Mouse (Mus musculus): ENCODE measurements around the gene Il1rl2. TPM values are rescaled to one million over a fixed set of nuclear protein-coding genes. Genes with fewer than 3 reads are reported as not detected.

The Il1rl2 gene
- polyA plus RNA-seq, 1 experiment from 2014 or later, result 2.5 TPM

DNA sequence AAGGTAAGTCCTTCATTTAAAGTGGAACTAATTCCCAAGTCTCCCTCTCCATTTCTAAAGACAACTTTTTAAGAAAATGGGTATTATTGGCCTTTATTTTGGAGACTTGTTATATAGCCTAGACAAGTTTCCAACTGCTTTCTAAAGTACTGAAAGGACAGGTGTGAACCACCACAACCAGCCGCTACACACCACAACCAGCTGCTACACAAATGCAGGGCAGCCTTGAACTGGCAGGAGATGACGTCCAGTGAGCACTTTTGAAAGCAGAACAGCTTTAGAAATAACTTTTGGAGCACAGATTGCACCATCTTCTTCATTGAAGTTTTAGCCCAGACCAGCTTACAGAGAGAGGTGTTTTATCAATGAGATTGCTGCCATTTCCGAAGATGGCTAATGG, 3.2 kb downstream of the Il1rl2 start:
- Histone ChIP-seq H3K4me1 (peaks cover 6% of the 10 kb centered on the region), H3K4me2 (replicated peaks) (no peak overlapping the region), H3K9me3 (replicated peaks) (no peaks in the 10 kb centered on the region), H3K27ac (no peak overlapping the region), H3K4me3 (no peak overlapping the region), H3K9ac (no peak overlapping the region), H3K36me3 (no peaks in the 10 kb centered on the region), H3K27me3 (peaks cover 37% of the 10 kb centered on the region)
- ATAC-seq (ENCODE audit: low FRiP score), result no peak
- WGBS, result 87% methylated on average over 3 of the region's 3 CpGs

DNA sequence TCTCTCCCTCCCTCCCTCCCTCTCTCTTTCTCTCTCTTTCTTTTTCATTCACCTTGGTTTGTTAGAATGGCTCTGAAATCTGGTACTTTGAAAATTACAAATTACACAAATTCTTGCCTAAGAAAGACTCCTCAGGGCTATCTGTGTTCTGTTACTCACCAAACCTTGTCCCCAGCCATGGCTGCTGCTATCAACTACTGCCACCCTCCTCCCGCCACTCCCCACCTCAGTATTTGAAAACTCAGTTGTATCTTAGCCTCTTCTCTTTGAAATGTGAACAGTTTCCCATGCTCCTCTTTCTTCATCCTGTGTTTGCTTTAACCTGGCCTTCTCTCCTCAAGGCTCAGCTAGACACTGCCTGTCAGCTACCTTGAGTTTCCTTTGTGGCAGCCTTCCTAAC, 5.1 kb downstream of the Il1rl2 start:
- no peaks in the 10 kb centered on the region for H3K36me3 ChIP-seq
- no peak overlapping the region for H3K4me2 ChIP-seq (replicated peaks)
- H3K9ac ChIP-seq, result no peak overlapping the region
- H3K9me3 ChIP-seq (replicated peaks), result no peaks in the 10 kb centered on the region
- no peak overlapping the region for H3K27ac ChIP-seq
- 67% methylated on average over 1 of the region's 1 CpGs for WGBS
- ATAC-seq (ENCODE audit: low FRiP score), result no peak
- H3K4me3 ChIP-seq, result no peak overlapping the region
- peaks cover 6% of the 10 kb centered on the region for H3K4me1 ChIP-seq
- peaks cover 27% of the 10 kb centered on the region for H3K27me3 ChIP-seq

DNA sequence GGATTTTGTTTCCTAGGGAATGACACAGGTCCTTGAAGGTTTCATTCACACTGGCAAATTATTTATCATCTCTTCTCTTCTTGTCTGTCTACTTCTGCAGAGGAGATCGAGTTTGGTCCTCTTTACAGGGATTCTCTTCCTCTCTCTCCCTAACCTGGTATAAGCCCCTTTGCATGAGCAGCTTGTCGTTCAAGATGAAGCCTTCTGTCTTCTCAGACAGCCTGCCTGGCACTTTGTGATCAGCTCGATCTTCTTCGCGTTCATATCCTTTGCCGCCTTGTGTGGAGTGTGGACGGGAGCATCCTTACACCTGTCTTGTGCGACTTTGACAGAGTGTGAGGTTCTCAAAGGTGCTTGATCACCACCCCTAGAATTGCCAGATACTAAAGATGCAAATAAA, 5.8 kb downstream of the Il1rl2 start:
- Histone ChIP-seq H3K36me3 (no peaks in the 10 kb centered on the region), H3K4me1 (peaks cover 6% of the 10 kb centered on the region), H3K4me2 (replicated peaks) (no peak overlapping the region), H3K4me3 (no peak overlapping the region), H3K27ac (no peak overlapping the region), H3K9ac (no peak overlapping the region), H3K9me3 (replicated peaks) (no peaks in the 10 kb centered on the region), H3K27me3 (peaks cover 21% of the 10 kb centered on the region)
- no peak for ATAC-seq (ENCODE audit: low FRiP score)
- WGBS, result 85% methylated on average over 8 of the region's 8 CpGs

DNA sequence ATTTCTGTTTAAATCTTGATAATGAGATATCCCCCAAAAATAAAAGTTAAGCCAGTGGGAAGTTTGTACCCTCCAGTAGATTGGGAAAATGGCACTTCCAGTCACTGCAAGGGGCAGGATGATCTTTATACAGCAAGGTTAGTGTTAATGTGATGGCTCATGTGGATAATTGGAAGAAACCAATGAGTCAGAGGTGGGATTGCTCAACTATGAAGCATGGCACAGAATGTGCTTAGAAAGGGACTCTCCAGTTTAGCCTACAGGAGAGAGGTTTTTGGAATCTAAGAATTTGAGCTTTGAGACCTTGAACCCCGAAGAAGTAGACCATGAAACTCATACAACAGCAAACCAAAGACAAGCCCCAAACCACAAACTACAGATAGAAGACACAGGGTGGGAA, 14.9 kb downstream of the Il1rl2 start:
- Histone ChIP-seq H3K4me2 (replicated peaks) (no peak overlapping the region), H3K4me1 (no peaks in the 10 kb centered on the region), H3K4me3 (no peak overlapping the region), H3K9ac (no peak overlapping the region), H3K36me3 (no peaks in the 10 kb centered on the region), H3K9me3 (replicated peaks) (no peaks in the 10 kb centered on the region), H3K27ac (no peak overlapping the region), H3K27me3 (no peaks in the 10 kb centered on the region)
- 80% methylated on average over 1 of the region's 1 CpGs for WGBS
- no peak for ATAC-seq (ENCODE audit: low FRiP score)

DNA sequence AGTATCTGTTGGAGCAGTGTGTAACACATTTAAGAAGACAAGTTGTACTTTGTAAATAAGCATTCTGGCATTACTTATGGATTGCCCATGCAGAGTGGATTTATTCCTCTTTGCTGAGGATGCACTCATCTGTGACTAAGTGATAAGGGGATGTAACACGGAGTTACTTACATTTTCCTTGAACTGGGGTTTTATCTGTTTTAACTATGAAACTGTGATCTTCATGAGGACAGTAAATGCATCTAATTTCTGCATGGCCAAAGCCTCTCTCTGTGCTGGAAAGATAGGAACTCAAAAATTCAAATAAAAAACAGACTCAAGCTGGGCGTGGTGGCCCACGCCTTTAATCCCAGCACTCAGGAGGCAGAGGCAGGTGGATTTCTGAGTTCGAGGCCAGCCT, 15.7 kb downstream of the Il1rl2 start:
- no peak overlapping the region for H3K4me2 ChIP-seq (replicated peaks)
- H3K4me1 ChIP-seq, result no peaks in the 10 kb centered on the region
- no peak overlapping the region for H3K4me3 ChIP-seq
- no peaks in the 10 kb centered on the region for H3K36me3 ChIP-seq
- no peak for ATAC-seq (ENCODE audit: low FRiP score)
- WGBS, result 93% methylated on average over 4 of the region's 4 CpGs
- no peaks in the 10 kb centered on the region for H3K27me3 ChIP-seq
- H3K9me3 ChIP-seq (replicated peaks), result no peaks in the 10 kb centered on the region
- no peak overlapping the region for H3K27ac ChIP-seq
- no peak overlapping the region for H3K9ac ChIP-seq

DNA sequence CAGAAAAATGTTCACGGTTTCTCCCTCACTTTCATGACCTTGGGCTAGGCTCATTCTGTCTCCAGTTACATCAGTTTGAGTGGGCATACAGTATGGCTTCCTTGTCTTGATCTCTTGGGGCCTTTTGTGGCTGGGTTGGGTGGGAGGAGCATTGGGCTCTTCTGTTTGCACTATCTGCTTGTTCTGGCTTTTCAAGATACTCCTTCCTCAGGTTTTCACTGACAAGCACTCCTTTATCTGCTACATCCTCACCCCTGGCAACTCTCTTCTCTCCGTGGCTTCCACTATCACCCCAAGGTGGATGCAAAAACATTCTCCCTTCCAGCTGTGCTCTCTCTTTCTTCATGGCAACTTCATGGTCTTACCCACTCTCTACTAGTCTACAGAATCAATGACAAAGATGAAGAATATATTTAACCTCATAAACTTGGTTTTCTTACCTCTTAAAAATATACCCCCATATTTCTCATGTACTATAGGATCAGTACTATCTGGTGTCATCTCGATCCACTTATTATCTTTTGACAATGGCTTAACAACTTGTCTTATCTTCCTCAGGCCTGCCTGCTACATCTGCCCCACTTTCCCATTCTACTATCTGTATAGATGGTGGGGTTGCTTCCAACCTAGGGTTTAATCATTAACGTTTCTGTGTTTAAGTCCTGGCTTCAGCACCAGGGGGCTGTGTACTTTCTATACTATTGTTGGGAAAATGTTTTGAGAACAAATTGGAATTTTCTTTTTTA, 27.9 kb downstream of the Il1rl2 start:
- Histone ChIP-seq H3K27ac (no peak overlapping the region), H3K9ac (no peak overlapping the region), H3K4me2 (replicated peaks) (no peak overlapping the region), H3K4me1 (no peaks in the 10 kb centered on the region), H3K36me3 (no peaks in the 10 kb centered on the region), H3K27me3 (no peaks in the 10 kb centered on the region), H3K9me3 (replicated peaks) (no peaks in the 10 kb centered on the region), H3K4me3 (no peak overlapping the region)
- WGBS, result 83% methylated on average over 4 of the region's 4 CpGs
- ATAC-seq (ENCODE audit: low FRiP score), result no peak

DNA sequence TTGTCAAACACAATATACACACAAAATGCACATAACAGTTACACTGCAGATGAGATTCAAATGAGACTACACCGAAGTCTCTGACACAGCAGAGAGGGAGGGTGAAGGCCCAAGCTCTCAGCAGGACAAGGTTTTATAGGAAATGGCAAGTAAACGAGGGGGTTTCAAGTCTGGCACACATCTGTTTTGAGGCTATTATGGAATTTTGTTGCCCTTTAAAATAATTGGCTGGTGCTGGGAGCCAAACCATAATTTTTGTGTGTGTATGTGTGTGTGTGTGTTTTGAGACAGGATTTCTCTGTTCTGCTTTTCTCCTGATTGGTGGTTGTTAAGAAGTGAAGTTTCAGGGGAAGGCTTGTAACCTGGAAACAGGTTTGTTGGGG, 28.5 kb downstream of the Il1rl2 start:
- no peak overlapping the region for H3K27ac ChIP-seq
- H3K4me2 ChIP-seq (replicated peaks), result no peak overlapping the region
- no peaks in the 10 kb centered on the region for H3K27me3 ChIP-seq
- H3K4me1 ChIP-seq, result 0 out of 2 replicates have a peak, but pooled peaks cover 2% of the 10 kb centered on the region
- ATAC-seq (ENCODE audit: low FRiP score), result no peak
- H3K9ac ChIP-seq, result no peak overlapping the region
- H3K36me3 ChIP-seq, result no peaks in the 10 kb centered on the region
- no peak overlapping the region for H3K4me3 ChIP-seq
- 55% methylated on average over 2 of the region's 2 CpGs for WGBS
- no peaks in the 10 kb centered on the region for H3K9me3 ChIP-seq (replicated peaks)

DNA sequence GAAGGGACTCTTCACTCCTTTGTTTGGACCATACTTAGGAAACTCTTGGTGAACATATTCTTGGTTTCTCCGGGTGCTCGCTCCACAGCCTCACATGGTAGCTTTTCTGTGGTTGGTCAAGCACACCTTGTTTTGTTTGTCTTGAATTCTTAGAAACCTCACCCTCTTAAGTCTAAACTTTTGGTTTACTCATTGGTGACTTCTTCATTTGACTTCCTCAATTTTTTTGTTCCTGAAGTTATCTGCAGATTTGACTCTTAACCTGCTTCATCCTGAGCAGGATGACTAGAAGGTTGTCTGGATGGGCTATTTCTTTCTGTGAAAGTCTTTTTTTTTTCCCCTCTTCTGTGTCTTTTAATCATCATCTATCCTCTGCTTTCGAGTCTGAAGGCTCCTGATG, 30.3 kb downstream of the Il1rl2 start:
- no peaks in the 10 kb centered on the region for H3K9me3 ChIP-seq (replicated peaks)
- H3K4me1 ChIP-seq, result peaks cover 6% of the 10 kb centered on the region
- H3K27me3 ChIP-seq, result no peaks in the 10 kb centered on the region; the same call in 1 of the 2 replicates
- no peak for ATAC-seq (ENCODE audit: low FRiP score)
- no peaks in the 10 kb centered on the region for H3K36me3 ChIP-seq
- 91% methylated on average over 3 of the region's 3 CpGs for WGBS
- no peak overlapping the region for H3K9ac ChIP-seq
- no peak overlapping the region for H3K4me2 ChIP-seq (replicated peaks)
- H3K4me3 ChIP-seq, result no peak overlapping the region
- no peak overlapping the region for H3K27ac ChIP-seq

DNA sequence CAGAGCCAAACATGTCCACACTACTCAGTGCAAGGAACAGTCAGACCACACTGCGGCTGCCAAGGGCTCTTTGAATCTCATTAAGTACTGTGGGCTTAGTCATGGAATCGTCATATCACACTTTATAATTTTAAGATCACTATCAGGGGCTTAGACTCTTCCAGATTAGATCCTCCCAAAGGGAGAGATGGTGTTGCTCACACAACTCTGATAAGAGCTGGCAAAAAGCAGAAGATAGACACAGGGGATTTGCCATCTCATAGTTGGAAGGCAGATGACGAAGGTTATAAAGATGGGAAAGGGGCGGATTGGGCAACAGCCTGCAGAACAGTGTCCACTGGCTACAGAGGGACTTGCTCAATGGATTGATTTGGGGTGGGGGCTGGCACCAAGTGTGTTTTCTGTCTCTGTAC, 31.0 kb downstream of the Il1rl2 start:
- no peak overlapping the region for H3K9ac ChIP-seq
- H3K9me3 ChIP-seq (replicated peaks), result no peaks in the 10 kb centered on the region
- no peak overlapping the region for H3K4me2 ChIP-seq (replicated peaks)
- peaks cover 8% of the 10 kb centered on the region for H3K4me1 ChIP-seq
- no peak overlapping the region for H3K27ac ChIP-seq
- 89% methylated on average over 4 of the region's 4 CpGs for WGBS
- no peaks in the 10 kb centered on the region for H3K36me3 ChIP-seq
- H3K27me3 ChIP-seq, result no peaks in the 10 kb centered on the region; the same call in 1 of the 2 replicates
- no peak overlapping the region for H3K4me3 ChIP-seq
- no peak for ATAC-seq (ENCODE audit: low FRiP score)

DNA sequence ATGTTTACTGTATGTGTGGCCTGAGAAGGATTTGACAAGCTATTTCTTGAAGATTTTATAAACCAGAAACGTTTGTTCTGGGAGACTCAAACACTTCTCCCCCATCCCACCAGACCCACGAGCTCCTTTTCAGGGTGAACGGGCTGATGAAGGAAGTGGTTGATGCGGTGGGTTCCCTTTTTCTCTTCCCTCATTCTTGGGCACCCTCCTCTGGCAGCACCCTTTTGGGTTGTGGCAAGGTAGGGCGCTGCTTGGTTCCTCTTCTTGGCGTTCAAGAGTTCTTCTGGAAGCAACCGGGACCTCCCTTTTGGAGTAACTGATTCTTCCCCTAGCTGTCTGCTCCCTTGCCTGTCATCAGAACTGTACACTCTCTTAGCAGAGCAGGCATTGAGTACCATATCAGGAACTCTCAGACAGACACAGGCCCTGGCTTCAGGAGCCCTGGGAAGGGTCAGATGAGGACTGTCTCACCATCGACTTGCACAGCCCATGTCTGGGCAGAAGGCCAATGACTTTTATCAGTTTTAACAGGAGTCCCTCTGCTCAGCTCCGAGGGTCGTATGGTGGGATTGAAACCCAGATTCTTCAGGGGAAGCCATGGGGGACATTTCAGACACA, 31.6 kb downstream of the Il1rl2 start:
- no peak overlapping the region for H3K27ac ChIP-seq
- WGBS, result 84% methylated on average over 10 of the region's 10 CpGs

DNA sequence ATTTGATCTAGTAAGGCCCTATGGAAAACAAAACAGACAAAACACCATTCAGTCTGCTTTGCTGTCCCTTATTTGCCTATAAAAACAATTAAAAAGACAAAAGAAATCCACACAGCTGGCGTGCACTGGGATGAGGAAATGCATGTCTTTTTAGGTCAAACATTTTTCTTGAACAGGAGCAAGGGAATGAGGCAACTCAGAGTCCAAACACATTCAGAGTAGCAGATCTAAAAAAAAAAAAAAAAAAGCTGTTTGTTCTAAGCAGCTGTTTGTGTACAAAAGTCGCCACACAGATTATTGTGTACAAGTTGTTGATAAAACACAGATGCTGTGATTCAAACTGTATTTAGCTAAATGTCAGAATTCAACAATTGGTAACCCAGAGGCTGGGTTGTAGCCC, 33.5 kb downstream of the Il1rl2 start:
- Histone ChIP-seq H3K27ac (no peak overlapping the region), H3K36me3 (no peaks in the 10 kb centered on the region), H3K9ac (no peak overlapping the region), H3K9me3 (replicated peaks) (no peaks in the 10 kb centered on the region), H3K4me1 (peaks cover 9% of the 10 kb centered on the region), H3K27me3 (no peaks in the 10 kb centered on the region; the same call in 1 of the 2 replicates), H3K4me2 (replicated peaks) (no peak overlapping the region), H3K4me3 (no peak overlapping the region)
- 38% methylated on average over 2 of the region's 2 CpGs for WGBS
- no peak for ATAC-seq (ENCODE audit: low FRiP score)

More for the DNA sequence above, 31.6 kb downstream of the Il1rl2 start:
- Histone ChIP-seq H3K4me1 (peaks cover 9% of the 10 kb centered on the region), H3K36me3 (no peaks in the 10 kb centered on the region), H3K9me3 (replicated peaks) (no peaks in the 10 kb centered on the region), H3K27me3 (no peaks in the 10 kb centered on the region; the same call in 1 of the 2 replicates), H3K4me3 (no peak overlapping the region), H3K9ac (no peak overlapping the region), H3K4me2 (replicated peaks) (no peak overlapping the region)
- no peak for ATAC-seq (ENCODE audit: low FRiP score)

DNA sequence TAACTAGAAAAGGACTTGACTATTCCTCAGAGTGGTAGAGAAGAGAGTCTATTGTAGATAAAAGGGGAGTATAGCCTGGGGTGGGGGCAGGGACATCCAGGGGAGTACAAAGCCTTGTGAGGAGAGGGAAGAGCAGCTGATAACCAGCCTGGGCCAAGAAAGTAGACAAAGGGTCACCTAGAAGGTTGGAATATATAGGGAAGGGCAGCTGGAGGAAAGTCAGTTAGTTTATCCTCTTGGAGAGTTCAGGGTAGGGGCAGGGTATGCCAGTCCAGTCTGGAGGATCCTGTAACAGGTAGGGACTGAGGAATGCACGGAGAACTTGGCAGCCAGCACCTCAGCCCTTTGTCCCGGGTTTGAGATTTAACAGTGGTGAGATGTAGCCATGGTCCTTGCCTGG, 33.9 kb downstream of the Il1rl2 start:
- no peak overlapping the region for H3K27ac ChIP-seq
- H3K27me3 ChIP-seq, result no peaks in the 10 kb centered on the region; the same call in 1 of the 2 replicates
- WGBS, result 84% methylated on average over 2 of the region's 2 CpGs
- no peaks in the 10 kb centered on the region for H3K9me3 ChIP-seq (replicated peaks)
- peaks cover 9% of the 10 kb centered on the region for H3K4me1 ChIP-seq
- no peak overlapping the region for H3K4me2 ChIP-seq (replicated peaks)
- no peak for ATAC-seq (ENCODE audit: low FRiP score)
- no peak overlapping the region for H3K4me3 ChIP-seq
- no peak overlapping the region for H3K9ac ChIP-seq
- no peaks in the 10 kb centered on the region for H3K36me3 ChIP-seq

DNA sequence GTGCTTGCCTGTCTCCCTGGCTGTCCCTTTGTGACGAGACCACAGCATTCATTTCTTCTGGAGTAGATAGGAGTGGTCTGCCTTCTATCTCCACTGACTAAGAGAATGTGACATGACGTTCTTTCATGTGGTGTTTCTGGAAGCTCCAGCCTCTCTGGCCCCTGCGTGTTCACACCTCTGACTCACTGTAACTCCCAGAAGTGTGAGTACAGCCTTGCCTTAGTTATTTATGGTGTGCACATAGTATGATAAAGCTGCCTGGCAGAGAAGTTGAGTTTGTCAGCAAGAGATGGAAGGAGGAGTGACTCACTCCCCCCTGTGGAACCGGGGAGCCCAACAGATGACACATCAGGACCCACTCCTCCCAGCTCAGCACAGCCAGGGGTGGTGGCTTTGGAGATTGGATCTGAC, 34.4 kb downstream of the Il1rl2 start:
- H3K27me3 ChIP-seq, result no peaks in the 10 kb centered on the region; the same call in 1 of the 2 replicates
- ATAC-seq (ENCODE audit: low FRiP score), result no peak

More for the DNA sequence above, 34.4 kb downstream of the Il1rl2 start:
- no peaks in the 10 kb centered on the region for H3K9me3 ChIP-seq (replicated peaks)
- no peak overlapping the region for H3K27ac ChIP-seq
- no peak overlapping the region for H3K9ac ChIP-seq
- no peak overlapping the region for H3K4me3 ChIP-seq
- 77% methylated on average over 4 of the region's 4 CpGs for WGBS
- peaks cover 9% of the 10 kb centered on the region for H3K4me1 ChIP-seq
- no peak overlapping the region for H3K4me2 ChIP-seq (replicated peaks)
- H3K36me3 ChIP-seq, result no peaks in the 10 kb centered on the region
